Mouse (Mus musculus): ENCODE results near the gene Mcm6.
"Not testable (repeated sequence)": the region's sequence is repeated elsewhere in the genome, so short reads cannot be mapped to it uniquely, and the experiment has no call there.

Mcm6 gene

DNA sequence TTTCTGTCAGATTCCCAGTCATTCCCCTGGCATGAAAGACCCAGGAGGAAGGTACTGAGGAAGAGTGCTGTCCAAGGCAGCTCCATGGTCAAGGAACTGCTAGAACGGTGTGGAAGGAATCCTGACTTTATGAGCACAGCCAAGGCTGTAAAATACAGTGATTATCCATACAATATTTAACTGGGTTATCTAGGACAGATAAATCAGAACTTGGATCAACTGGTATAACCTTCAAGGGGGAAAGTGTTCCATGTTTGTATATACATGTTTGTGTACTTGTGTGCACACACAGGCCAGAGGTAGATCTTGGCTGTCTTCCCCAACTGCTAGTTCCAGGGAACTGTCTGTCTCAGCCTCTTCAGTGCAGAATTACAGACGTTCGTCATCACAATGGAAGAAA lies 31.2 kb downstream of the Mcm6 start, which contains the start of gene Lct:
Gene Lct (minus strand): TSS at position 101 of the 400 bp plus-strand sequence.
- no peak for DNase-seq

DNA sequence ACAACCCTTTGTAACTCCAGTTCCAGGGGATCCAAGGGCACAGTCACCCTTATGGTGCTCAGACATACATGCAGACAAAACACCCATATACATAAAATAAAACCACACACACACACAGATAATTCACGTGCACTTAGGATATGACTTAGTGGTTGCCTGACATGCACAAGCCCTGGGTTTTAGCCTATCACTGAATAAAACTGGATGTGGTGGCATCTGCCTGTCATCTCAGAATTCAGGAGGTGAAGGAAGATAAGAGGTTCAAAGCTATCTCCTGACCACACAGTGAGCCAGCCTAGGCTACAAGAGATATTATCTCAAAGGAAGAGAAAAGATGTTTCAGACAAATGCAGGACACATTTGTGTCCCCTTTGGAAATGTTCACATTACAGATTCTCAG lies 32.3 kb downstream of the Mcm6 start:
- no peak for DNase-seq

DNA sequence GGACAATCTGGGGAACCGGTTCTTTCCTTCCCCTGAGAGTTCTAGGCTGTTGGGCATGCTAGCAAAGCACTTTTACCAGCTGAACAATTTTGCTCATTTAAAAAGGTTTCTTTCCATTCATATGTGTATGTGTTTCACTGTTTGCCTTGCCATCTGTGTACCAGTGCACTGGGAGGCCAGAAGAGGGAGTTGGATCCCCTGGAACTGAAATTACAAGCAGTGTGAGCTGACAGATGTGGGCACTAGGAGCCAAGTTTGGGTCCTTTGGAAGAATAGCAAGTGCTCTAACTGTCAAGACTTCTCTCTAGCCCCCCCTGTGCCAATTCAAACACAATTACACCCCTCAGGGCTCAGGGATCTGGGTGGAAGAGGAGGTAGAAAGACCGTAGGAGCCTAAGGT lies 34.7 kb downstream of the Mcm6 start:
- DNase-seq = no peak

DNA sequence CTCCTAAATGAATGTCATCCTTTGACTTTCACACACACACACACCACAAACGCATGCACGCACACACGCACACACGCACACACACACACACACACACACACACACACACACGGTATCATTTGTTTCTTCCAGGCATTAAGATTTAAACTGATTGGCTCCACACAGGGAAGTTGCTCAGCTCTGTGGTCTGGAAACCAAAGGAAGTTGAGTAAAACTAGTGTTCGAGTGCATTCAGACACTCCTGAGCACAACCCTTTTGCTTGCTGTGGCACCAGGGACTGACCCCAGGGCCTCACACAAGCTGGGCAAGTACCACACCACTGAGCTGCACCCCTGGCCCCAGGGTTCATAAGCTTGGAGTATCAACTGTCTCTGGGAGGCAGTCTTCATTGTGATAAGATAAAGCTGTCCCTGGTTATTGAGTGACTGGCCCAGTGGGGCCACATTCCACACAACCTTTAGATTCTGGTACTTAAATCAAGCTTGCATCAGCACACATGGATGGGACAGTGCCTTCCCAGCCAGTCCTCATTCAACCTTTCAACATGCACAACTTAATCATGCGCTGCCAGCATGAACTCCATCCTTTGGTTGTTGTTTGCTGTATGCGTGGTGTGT lies 36.3 kb downstream of the Mcm6 start:
- DNase-seq = no peak

DNA sequence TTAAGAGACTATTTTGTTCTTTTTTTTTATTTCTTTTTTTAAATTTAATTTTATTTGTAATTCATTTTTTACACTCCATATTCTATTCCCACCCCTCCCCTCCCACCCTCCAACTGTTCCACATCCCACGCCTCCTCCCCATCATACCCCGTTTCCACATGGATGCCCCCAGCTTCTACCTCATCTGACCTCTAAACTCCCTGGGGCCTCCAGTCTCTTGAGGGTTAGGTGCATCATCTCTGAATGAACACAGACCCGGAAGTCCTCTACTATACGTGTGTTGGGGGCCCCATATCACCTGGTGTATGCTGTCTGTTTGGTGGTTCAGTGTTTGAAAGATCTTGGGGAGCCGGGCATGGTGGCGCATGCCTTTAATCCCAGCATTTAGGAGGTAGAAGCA lies 40.2 kb downstream of the Mcm6 start:
- DNase-seq = not testable (repeated sequence)

DNA sequence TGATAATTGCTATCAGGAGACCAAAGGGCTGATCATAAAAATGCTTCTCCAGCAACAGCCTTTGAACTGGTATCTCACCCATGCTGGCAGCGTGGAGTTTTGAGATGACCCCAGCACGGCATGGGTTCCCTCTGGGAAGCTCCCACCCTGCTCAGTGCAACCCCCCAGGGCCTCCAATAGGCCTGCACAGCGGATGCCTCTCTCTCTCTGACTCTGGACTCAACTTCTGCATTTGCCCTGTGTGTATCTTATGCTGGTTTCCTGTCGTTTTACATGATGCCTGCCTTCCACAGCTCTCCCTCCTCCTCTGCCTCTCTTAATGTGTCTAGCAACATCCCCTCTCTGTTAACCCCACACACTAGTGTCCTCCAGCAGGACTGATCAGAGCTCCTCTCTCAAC lies 44.8 kb downstream of the Mcm6 start:
- no peak for DNase-seq

DNA sequence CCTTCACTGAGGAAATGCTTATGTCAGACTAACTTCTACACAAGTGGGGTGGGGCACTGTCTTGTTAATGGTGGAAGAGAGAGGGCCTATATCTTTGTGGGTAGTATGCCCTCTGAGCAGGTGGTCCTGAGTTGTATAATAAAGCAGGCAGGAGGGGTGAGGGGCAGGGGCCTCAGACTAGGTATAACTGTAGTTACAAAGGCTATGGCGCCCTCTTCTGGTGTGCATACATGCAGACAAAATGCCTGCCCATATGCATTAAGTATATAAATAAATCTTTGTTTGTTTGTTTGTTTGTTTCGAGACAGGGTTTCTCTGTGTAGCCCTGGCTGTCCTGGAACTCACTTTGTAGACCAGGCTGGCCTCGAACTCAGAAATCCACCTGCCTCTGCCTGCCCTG lies 50.4 kb downstream of the Mcm6 start:
- DNase-seq = no peak

DNA sequence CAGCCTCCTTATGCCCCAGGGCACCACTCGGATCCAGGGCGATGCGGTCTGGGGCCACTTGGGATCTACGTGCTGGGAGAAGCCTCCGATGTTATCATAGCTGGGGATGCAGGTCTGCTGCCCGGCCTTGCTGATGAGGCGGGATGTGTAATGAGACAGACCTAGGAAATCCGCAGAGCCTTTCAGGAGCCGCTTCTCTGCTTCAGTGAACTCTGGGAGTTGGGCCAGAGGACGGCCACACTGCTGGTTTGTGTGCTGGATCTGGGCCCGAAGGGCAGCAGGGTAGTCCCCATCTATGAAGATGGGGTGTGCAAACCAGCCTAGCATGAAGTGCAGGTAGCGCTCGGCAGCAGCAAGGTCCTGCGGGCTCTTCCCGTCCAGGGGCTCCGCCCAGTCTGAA lies 55.6 kb downstream of the Mcm6 start:
- DNase-seq = peak; percentile 93

DNA sequence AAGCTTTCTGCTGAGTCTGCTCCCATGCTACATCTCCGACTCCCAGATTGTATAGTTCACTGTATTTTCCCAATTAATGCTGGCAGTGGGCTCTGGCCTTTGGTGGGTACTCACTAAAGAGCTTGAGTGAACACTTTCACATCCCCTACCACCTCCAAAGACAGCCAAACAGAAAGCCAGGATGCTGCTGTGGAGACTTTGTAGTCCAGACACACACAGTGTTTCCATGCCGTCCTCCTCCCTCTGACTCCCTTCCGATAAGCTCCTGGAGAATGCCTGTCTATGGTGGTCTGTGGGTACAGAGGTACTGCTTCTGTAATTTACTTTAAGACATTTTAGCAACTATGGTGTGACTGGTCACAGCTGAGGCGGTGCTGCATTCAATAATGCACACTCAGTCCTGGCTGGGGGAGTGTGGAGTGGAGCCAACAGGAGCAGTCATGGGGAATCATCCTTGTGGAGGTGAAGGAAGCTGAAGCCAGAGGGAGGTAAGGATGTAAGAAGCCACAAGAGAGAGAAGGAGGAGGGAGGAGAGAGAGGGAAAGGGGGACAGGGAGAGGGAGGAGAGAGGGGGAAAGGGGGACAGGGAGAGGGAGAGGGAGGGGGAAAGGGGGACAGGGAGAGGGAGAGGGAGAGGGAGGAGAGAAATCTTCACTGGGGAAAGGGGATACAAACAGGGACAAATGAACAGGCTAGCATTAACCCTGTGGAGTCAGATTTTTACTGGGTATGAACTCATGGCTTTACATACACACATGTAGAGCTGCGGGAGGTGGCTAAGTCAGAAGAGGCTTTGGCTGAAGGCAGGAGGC lies 63.5 kb downstream of the Mcm6 start:
- DNase-seq = no peak

DNA sequence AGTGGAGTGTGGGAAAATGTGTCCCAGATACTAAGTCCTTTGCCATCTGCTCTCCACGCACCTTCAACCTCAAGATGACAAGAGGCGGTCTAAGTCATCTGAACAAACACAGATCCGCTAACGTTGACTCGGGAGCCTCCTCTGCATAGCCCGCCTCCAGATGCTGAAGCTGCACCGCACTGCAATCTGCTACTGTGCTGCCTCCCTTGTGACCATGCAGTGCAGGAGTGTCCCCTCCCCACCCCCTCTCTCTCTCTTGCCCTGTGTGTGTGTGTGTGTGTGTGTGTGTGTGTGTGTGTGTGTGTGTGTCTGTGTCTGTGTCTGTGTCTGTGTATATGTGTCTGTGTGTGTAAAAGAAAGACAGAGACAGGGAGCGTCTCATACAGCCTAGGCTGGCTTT lies 64.2 kb downstream of the Mcm6 start:
- DNase-seq = no peak

DNA sequence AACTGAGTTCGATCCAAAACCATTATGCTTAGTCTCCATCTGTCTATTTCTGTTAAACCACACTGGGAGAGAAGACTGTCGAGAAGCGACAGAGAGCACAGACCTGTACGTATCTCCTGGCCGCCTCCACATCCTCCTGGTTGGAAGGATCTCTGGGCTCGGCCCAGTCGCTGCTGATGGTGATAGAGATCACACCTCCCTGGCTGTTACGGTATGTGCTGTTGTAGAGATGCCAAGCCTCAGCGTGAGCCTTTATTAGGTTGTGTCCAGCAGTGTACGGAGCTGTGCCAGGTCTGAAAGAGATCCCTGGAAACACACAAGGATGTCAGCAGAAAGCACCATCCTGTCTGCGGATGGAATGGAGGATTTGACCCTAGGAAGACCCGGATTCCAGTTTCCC lies 65.9 kb downstream of the Mcm6 start:
- DNase-seq = peak; percentile 74

DNA sequence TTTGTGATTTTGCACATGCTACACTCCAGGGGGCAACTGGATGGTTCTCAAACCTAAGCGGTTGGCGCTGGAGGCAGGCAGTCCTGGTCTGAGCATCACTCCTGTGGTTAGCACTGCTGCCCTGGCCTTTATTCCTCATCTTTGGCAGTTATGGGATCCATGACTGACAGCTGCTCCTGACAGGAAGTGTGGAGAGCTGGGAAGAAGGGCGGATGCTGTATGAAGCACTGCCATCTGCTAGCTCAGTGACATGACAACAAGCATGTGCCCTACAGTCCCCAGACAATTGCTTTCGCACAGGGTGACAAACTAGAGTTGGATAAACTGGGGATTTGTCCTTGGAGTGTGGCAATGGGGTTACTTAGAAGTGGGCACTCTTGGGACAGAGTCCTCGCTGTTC lies 69.2 kb downstream of the Mcm6 start:
- DNase-seq = no peak

DNA sequence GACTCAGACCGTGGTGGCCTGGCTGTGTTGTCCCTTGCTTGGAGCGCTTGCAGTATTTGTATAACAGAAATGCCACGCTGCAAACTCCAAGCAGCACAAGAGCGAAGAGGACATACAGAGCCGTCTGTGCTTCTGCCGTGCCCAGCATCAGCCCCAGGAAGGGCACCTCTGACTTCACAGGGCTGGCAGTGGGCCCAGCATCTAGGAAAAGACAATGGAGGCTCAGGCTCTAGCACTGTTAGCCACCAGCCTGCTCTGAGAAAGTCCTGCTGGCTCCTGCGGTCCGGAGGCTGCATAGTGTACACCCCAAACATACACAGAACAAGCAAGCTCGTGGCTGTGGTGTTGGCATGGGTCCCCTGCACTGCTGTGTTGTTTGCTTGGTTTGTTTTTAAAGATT lies 74.3 kb downstream of the Mcm6 start:
- DNase-seq = no peak

DNA sequence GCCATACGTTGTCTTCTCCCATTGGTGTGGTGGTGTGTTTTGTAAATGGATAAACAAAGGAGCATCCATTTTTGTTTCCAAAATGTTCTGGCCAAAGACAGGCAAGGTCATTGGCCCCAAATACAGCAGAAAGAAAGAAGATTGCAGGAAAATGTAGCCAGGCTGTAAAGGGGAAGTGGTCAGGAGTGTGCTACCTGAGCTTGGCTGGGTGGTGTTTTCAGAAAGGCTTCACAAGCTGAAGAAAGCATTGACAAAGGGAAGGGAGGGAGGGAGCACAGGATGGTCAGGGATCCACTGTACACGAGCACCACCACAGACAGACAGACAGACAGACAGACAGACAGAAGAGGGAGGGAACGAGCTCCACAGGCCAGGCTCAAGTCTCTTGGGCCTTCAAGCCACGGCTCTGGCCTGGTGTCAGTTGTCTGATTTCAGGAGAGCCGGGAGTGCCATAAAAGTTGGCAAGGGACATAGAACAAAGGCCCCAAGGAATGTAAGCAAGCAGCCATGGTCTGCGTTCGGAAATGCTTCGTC lies 75.2 kb downstream of the Mcm6 start:
- DNase-seq = no peak

DNA sequence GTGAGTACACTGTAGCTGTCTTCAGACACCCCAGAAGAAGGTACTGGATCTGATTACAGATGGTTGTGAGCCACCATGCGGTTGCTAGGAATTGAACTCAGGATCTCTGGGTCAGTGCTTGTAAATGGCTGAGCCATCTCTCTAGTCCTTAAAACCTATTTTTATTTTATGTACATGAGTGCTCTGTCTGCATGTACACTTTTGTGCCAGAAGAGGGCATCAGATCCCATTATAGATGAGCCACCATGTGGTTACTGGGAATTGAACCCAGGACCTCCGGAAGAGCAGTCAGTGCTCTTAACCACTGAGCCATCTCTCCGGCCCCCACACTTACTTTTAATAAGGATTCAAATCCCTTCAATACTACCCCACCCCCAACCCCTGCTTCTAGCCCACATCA lies 76.5 kb downstream of the Mcm6 start:
- DNase-seq = no peak

DNA sequence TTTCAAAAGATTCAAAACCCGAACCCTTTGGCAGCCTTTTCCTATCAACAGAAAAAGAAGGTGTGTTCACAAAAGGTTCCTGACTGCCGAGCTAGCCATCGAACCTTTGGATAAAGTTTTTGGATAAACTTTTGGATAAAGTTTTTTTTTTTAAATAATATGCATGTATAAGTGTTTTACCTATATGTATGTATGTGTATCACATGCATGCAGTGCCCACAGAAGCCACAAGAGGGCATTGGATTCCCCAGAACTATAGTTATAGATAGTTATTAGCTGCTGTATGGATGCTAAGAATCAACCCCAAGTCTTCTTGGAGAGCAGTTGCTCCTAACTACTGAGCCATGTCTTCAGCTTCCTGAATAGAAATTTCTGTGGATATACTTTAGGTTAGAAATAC lies 77.7 kb downstream of the Mcm6 start:
- no peak for DNase-seq

All from cerebellum, adult 11-12 months (tissue).